ENCODE assay signal across 24 mouse cellular contexts in genomic region chr11:114261959-114262358, GRCm38 (mm10).
"Had no signal": no experiment of that assay in that cellular context is flagged by ENCODE, and none has a peak within 500 bp of the region (broad histone marks: within the 10 kb centered on the region; RNA-seq: fewer than 3 reads in every experiment).

No protein-coding gene starts in this region.

- H3K4me3 ChIP-seq: heart, adult 2 months; heart, embryonic 13.5 days; heart, embryonic 15.5 days; hindbrain, embryonic 13.5 days; hindbrain, embryonic 15.5 days; kidney, embryonic 15.5 days; left cerebral cortex, adult 2 months; limb, embryonic 10.5 days; limb, embryonic 12.5 days; liver, embryonic 13.5 days; liver, embryonic 15.5 days had no signal

- H3K27ac ChIP-seq: heart, adult 2 months; heart, embryonic 13.5 days; heart, embryonic 15.5 days; hindbrain, embryonic 13.5 days; hindbrain, embryonic 15.5 days; hindbrain, postnatal 0 days; kidney, embryonic 15.5 days; kidney, postnatal 0 days; left cerebral cortex, adult 2 months; limb, embryonic 10.5 days; limb, embryonic 12.5 days; liver, embryonic 13.5 days; liver, embryonic 15.5 days had no signal

- DNase-seq: gastrocnemius, postnatal 14 days; gastrocnemius, postnatal 36 days; heart, adult 11 months; heart, adult 2 months; heart, postnatal 14 days; heart, postnatal 36 days; kidney, adult 11 months; kidney, adult 2 months; kidney, adult 9 months; kidney, postnatal 14 days; kidney, postnatal 36 days; liver; liver, embryonic 13.5 days had no signal
